18 mouse cellular contexts compared by ENCODE assay signal in the genomic region with DNA sequence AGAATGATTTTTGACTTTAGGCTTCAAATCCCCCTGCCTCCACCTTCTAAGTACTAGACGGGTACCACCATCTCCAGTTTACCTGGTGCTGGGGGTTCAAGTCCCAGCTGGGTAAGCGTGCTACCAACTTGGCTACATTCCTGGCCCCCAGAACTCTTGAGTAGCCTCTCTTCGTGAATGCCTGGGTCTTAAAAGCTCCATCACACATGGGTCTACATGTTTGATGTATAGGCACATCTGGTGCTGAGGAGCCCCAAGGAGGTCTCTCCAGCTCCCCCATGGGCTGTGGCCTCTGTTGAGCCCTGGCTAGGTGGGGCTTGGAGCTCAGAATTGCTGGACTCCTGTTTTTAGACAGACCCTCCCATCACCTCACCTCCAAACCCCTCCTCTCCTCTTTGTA. TPM values are rescaled to one million over a fixed set of nuclear protein-coding genes. Genes with fewer than 3 reads are reported as not detected.
DNase-seq lines count a peak whose midpoint lies in the region; ATAC-seq lines count a peak whose summit lies in the region.
"Had no signal": no experiment of that assay in that cellular context is flagged by ENCODE, and none has a peak within 500 bp of the region (broad histone marks: within the 10 kb centered on the region; RNA-seq: fewer than 3 reads in every experiment).

No protein-coding gene starts in this region.

- H3K4me3 ChIP-seq in midbrain, embryonic 11.5 days (ENCODE audit: low read depth, low read length): no peak overlapping the region
- no peak overlapping the region for H3K4me3 ChIP-seq in midbrain, embryonic 14.5 days (replicated peaks; ENCODE audit: low read depth, low read length)

- no peak for ATAC-seq in midbrain, embryonic 11.5 days (ENCODE audit: low FRiP score)
- ATAC-seq in midbrain, embryonic 14.5 days (ENCODE audit: low FRiP score, low TSS enrichment): no peak
- ATAC-seq: activated CD4-positive, CD25-positive, alpha-beta regulatory T cell, adult 4 months; CD4-positive, CD25-positive, alpha-beta regulatory T cell, adult 4 months; Patski had no signal

- H3K36me3 ChIP-seq in midbrain, embryonic 11.5 days (ENCODE audit: control insufficient read depth, insufficient read depth, low read length): no peaks in the 10 kb centered on the region
- H3K36me3 ChIP-seq in midbrain, embryonic 14.5 days (ENCODE audit: control insufficient read depth, insufficient read depth, low read length): no peaks in the 10 kb centered on the region
- H3K36me3 ChIP-seq: G1E had no signal

- H3K27me3 ChIP-seq in midbrain, embryonic 11.5 days (ENCODE audit: control insufficient read depth, insufficient read depth, low read length): no peaks in the 10 kb centered on the region
- no peaks in the 10 kb centered on the region for H3K27me3 ChIP-seq in midbrain, embryonic 14.5 days (ENCODE audit: control insufficient read depth, insufficient read depth, low read length)

- 88% methylated on average over 3 of the region's 3 CpGs for WGBS in midbrain, embryonic 11.5 days
- 87% methylated on average over 3 of the region's 3 CpGs for WGBS in midbrain, embryonic 14.5 days

- peaks cover 14% of the 10 kb centered on the region for H3K4me1 ChIP-seq in midbrain, embryonic 11.5 days (ENCODE audit: control insufficient read depth, insufficient read depth, low read length)
- H3K4me1 ChIP-seq in midbrain, embryonic 14.5 days (ENCODE audit: control insufficient read depth, insufficient read depth, low read length): peaks cover 27% of the 10 kb centered on the region

- no peak overlapping the region for H3K9ac ChIP-seq in midbrain, embryonic 11.5 days (ENCODE audit: low read length)
- H3K9ac ChIP-seq in midbrain, embryonic 14.5 days (replicated peaks; ENCODE audit: low read length): no peak overlapping the region

- peak; percentile 92 for DNase-seq in heart, adult 11 months
- no peak for DNase-seq in heart, postnatal 10 days
- peak; percentile 66 for DNase-seq in midbrain, embryonic 11.5 days (ENCODE audit: low spot score, missing footprints)
- DNase-seq in midbrain, embryonic 14.5 days: no peak
- DNase-seq: adrenal gland, adult 2 months; adrenal gland, adult 8-10 months; adrenal gland, postnatal 10 days; adrenal gland, postnatal 14 days; adrenal gland, postnatal 25 days; adrenal gland, postnatal 36 days; B cell, adult 2 months; cerebellum, adult 11 months; cerebellum, adult 11-12 months; cerebellum, adult 18-20 months had no signal

- no peak overlapping the region for H3K27ac ChIP-seq in midbrain, embryonic 11.5 days (ENCODE audit: low read depth, low read length)
- no peak overlapping the region for H3K27ac ChIP-seq in midbrain, embryonic 14.5 days (replicated peaks; ENCODE audit: low read depth, low read length)

- intact Hi-C loops in heart, postnatal 10 days (cut with DNase I): no loop called here

- no peaks in the 10 kb centered on the region for H3K9me3 ChIP-seq in midbrain, embryonic 11.5 days (ENCODE audit: control insufficient read depth, low read length)
- no peaks in the 10 kb centered on the region for H3K9me3 ChIP-seq in midbrain, embryonic 14.5 days (ENCODE audit: control insufficient read depth, low read length)

- H3K4me2 ChIP-seq in midbrain, embryonic 11.5 days: no peak overlapping the region
- H3K4me2 ChIP-seq in midbrain, embryonic 14.5 days (ENCODE audit: low read length): no peak overlapping the region

RNA-seq across cellular contexts. Expression of a gene that starts 27.9 kb away (rescaled TPM):
- 10 to 100 TPM; 32.3 to 32.6 TPM for total RNA-seq in heart, postnatal 10 days (2021)
- 13.2 and 16.3 TPM in 2 replicates for polyA plus RNA-seq in midbrain, embryonic 11.5 days (2014; fragmentation: Nextera tagmentation; extraction: Ambion mirVana)
- polyA plus RNA-seq in midbrain, embryonic 14.5 days (2014; fragmentation: Nextera tagmentation; extraction: Ambion mirVana): 20.8 and 30.7 TPM in 2 replicates

Comparison
In these comparisons a context has a peak if more than half of its experiments do, and no peak if none do; other contexts are left out.
1. DNase-seq: peak in heart, adult 11 months (single experiment) and midbrain, embryonic 11.5 days (single experiment); none in heart, postnatal 10 days (0 of 2) and midbrain, embryonic 14.5 days (single experiment).